Mouse (Mus musculus): Measurements from ENCODE around the gene Hyal6. TPM values are rescaled to one million over a fixed set of nuclear protein-coding genes. Genes with fewer than 3 reads are reported as not detected.
A peak's percentile ranks its signal among the peaks of the same experiment; 100 is the strongest.

Gene Hyal6
- not detected for total RNA-seq (2021)

DNA sequence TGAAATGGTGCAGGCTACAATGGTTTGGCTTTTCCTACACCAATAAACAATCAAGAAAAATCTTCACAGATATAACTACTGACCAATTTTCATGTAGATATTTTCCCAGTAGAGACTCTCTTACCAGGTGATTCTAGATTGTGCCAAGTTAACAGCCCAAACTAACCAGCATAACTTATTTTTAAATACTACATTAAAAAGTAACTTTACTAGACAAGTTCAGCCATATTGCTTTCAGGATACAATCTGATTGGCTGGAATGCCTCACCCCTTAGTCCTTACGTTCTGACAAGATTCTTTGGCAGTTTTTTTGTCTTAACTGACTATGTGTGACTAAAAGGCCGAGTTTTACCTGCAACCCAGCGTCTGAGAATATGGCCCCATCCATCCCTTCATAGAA is at the start of gene Hyal6:
Hyal6 (plus strand) TSS at position 301 of the 400 bp plus-strand sequence.
- DNase-seq: no peak
- intact Hi-C loops (cut with DNase I): no loop called here

GRCm38 (mm10) chr6:24687871-24688270 is 45.2 kb upstream of the Hyal6 start:
- intact Hi-C loops (cut with DNase I): no loop called here
- no peak for DNase-seq

DNA sequence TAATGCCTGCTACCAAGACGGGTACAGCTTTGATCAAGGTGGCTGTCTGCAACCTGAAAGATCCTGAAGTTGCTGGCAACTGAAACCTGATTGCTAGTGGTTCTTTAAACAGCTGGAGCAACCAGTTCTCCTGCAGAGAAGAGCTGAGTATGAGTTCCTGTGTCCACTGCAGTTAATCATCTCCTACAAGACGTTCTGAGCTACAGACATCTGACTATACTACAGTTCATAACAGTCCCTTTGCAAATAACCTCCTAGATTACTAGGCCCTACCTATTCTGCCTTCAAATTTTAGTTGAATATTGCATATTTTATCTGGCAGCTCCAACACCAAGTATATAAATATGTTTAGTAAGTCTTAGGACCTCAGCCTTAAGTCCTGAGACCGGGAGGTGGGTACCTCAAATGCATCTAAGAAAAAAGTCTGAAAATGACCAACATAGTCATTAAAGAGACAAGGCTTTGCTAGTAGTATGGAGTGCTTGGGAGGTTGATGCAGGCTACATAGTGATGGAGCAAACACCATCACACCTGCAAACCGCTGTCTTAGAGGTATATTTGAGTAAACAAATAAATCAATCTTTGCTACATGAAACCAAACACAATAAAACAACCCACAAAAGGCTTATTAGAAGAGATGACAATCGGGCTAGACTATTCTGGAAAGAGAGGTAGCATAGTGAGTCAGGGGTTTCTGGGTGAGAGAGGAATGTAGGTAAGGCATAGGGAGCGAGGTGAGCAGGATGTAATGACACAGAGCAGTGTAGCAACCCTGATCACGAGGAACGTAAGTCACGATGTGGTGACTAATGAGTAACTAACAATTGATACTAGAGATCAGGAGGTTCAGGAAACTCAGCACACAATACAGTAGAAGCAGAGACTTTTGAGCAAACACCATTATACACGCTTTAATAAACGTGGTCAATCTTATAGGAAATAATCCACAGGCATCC is 38.3 kb upstream of the Hyal6 start:
- intact Hi-C loops (cut with DNase I): no loop called here
- no peak for DNase-seq

DNA sequence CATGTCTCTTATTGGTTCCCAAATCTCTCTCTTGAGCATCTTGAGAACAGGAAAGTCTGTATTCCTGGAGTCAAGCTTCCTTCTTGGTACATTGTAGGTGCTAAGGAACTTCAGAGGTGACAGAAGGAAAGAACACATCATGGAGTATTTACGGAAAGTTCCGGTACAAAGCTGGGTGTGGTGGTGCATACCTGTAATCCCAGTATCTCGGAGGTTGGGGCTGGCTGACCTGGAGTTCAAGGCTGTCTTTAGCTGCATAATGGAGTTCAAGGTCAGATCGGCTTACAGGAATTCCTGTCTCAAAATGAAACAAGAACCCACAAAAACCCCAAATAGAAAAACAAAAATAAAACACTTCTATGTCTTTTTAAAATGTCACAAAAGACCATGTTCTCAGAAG is 36.9 kb upstream of the Hyal6 start:
- intact Hi-C loops (cut with DNase I): no loop called here
- no peak for DNase-seq

- intact Hi-C loops (cut with DNase I): no loop called here
- no peak for DNase-seq
Observed at GRCm38 (mm10) chr6:24697216-24697615, 35.8 kb upstream of the Hyal6 start.

DNA sequence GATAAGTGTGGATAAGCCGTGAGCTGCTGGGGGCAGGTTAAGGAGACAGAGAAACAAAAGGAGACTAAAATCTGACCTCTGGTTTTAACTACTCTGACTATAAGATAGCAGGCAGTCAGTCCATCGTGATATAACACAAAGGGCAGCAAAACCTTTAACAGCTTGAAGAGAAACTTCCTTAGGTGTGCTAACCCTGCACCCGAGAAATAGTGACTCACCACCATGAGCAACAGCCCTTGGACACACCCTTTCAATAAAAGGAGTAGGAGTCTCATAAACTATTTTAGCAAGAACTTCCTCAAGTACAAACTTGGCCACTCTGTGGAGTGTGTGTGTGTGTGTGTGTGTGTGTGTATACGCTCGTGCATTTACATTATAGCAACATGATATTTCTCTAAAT is 26.0 kb upstream of the Hyal6 start:
- intact Hi-C loops (cut with DNase I): no loop called here
- DNase-seq: no peak

GRCm38 (mm10) chr6:24707499-24707898 is 25.5 kb upstream of the Hyal6 start:
- intact Hi-C loops (cut with DNase I): no loop called here
- no peak for DNase-seq

DNA sequence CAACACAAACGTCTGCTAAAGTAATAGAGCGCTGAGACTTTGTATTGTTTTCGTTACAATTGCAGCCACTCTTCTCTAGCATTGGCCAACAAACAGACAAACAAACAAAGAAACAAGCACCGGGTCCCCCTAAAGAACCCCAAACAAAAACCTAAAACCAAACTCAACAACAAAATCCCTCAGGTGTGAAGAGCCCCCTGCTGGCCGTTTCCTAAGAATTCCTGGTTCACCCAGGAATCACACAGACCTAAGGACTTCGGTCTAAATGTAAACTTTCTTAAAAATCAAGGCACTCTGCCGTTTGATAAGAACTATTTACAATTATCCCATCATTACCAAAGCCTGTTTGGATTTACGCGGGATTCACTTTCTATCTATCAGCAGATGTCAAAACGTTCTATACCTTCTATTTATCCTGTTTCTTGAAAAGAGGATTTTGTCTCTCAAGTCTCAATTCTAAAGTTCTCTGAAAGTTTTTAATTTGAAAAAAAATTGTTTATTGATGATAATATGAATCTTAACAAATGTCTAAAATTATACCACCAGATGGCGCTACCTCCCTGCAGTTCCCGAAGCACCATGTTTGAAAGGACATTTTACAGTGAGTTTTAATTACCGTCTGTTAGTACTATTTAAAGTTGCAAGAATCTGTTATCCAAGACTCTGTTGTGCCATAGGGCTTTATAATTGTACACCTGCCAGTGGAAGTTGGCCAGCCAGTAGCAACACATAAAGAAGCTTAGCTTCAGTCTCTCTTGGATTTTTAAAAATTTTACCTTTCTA is 11.5 kb upstream of the Hyal6 start:
- peak; percentile 22 for DNase-seq
- intact Hi-C loops (cut with DNase I): loop anchor here (10.0 kb wide), 2 partner anchors 303 to 1033 kb away; no protein-coding TSS in a partner anchor

GRCm38 (mm10) chr6:24728130-24728529 is 4.9 kb upstream of the Hyal6 start:
- no peak for DNase-seq
- intact Hi-C loops (cut with DNase I): loop anchor here (10.0 kb wide), 2 partner anchors 297 to 1027 kb away; no protein-coding TSS in a partner anchor

DNA sequence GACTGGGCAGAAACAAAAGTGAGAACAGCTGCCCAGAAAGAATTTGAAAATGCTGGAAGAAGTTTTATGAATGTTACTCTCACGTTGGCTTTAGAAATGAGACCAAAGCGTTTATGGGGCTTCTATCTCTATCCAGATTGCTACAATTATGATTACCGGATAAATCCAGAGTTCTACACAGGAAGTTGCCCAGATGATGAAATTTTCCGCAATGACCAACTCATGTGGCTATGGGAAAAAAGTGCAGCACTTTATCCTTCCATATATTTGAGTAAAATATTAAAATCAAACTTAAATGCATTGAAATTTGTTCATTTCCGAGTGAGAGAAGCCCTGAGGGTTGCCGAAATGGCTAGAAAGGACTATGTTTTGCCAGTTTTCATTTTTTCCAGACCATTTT is 1.5 kb downstream of the Hyal6 start:
- DNase-seq: no peak
- intact Hi-C loops (cut with DNase I): no loop called here

GRCm38 (mm10) chr6:24748029-24748428 is 15.0 kb downstream of the Hyal6 start, which contains the start of gene Hyal4:
Hyal4 (plus strand) TSS chr6:24748329.
- intact Hi-C loops (cut with DNase I): no loop called here
- no peak for DNase-seq

DNA sequence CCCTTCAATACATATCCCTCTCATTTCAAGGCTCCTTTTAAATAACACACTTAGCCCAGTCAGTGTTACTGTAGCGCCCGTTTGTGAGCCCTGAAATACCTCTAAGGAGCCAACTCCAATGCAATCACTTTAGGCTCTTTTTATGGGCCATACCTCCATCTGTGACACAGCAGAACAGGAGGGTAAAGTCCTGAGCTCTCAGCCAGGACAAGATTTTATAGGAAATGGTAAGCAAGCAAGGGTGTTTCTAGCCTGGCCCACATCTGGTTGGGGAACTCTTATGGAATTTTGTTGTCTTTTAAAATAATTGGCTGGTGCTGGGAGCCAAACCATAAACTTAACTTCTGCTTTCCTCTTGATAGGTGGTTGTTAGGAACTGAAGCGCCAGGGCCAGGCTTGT is 26.2 kb downstream of the Hyal6 start:
- intact Hi-C loops (cut with DNase I): no loop called here

DNA sequence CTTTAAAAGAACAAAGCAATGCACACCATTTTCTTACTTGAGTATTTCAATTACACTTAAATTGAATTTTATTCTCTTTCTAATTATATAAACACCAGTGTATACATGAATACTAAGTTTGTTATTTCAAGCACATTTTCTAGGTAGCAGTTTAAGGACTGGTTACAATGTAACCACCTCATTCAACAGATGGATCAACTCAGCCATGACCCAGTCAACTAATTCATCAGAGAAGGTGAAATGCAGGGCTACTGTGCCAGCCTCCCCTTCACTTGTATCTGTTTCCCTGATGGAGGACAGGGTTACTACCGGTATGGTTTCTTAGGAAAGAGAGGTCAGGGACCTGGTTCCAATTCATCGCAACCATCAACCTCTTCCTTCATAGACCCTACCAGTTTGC is 33.2 kb downstream of the Hyal6 start:
- intact Hi-C loops (cut with DNase I): no loop called here
- DNase-seq: no peak

More for the DNA sequence above, 26.2 kb downstream of the Hyal6 start:
- no peak for DNase-seq

DNA sequence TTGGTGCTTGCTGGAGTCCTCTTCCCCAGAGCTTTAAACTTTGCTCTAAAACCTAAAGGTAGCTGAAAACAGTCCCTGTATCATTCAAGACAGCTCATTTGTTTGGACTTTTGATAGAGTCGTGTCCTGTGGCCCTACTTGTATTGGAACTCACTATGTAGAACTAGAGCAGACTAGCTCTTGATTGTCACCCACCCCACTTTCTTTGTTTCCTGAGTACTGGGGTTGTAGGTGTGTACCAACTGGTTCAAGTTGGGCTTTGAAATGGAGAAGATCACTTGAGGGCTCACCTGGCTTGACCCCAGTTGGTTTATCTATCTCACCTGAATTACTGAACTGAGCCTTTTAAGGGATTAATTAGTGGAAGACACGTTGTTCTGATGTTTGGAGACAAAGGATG is 46.1 kb downstream of the Hyal6 start:
- no peak for DNase-seq
- intact Hi-C loops (cut with DNase I): no loop called here

- intact Hi-C loops (cut with DNase I): no loop called here
- DNase-seq: no peak
Observed at GRCm38 (mm10) chr6:24790888-24791287, 57.8 kb downstream of the Hyal6 start, which contains the start of gene Spam1. Spam1 (plus strand) TSS chr6:24791188.

Other genes with a start within 250 kb of the Hyal6 start
- gene Iqub, start 218.2 kb upstream of the Hyal6 start, total RNA-seq (2021): under 1 TPM; 0.50 to 0.54 TPM
- 100 to 1,000 TPM; 182 to 193 TPM for gene Ndufa5, start 205.2 kb upstream of the Hyal6 start, total RNA-seq (2021)
- gene Asb15, start 205.1 kb upstream of the Hyal6 start, total RNA-seq (2021): not detected
- gene Lmod2, start 135.5 kb upstream of the Hyal6 start, total RNA-seq (2021): not detected
- 10 to 100 TPM; 44.0 to 44.3 TPM for gene Wasl, start 68.2 kb upstream of the Hyal6 start, total RNA-seq (2021)
- gene Hyal4, start 15.1 kb downstream of the Hyal6 start, total RNA-seq (2021): not detected
- gene Spam1, start 57.9 kb downstream of the Hyal6 start, total RNA-seq (2021): not detected
- not detected for gene Hyal5, start 124.8 kb downstream of the Hyal6 start, total RNA-seq (2021)
- gene Tmem229a, start 223.1 kb downstream of the Hyal6 start, total RNA-seq (2021): 10 to 100 TPM; 17.3 to 17.7 TPM